Mouse (Mus musculus) thymus, postnatal 25 days (tissue): ENCODE data around the gene Kbtbd13.

ENCODE experiments used
- DNase-seq: peaks from one replicate; pipeline ENCODE4 v3.0.0; 2022

Gene Kbtbd13

GRCm38 (mm10) chr9:65391613-65391964 lies at the start of gene Kbtbd13:
Kbtbd13 (minus strand) TSS chr9:65391652.
- no peak for DNase-seq

DNA sequence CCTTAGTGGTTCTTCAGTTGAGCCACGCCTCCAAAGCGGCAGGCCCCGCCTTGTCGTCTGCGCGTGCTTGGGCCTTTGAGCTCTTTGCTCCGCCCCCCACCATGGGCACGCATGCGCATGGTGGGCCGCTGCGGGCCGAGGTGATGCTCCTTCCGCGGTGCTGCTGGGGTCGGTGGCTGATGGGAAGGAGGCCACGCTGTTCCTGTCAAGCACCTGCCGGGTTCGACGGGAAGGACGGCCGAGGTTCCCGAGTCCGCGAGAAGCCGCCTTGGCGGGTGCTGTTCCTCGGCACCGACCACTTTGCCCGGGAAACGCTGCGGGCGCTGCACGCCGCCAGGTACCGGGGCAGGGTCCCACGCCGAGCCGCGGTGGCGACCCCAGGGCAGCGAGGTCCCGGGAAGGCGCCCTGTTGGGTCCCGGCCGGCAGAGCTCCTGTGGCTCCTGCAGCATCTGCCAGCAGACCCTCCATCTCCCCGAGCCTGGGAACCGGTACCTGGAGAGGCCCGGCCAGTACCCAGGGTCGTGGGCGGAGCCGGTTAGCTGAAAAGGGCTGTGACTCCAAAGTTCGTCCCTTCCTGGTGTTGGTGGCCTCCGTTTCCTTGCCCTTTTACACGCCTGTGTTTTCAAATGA lies 44.3 kb upstream of the Kbtbd13 start, which contains the start of gene Mtfmt:
Gene Mtfmt, plus strand, starts transcription at position 112 of the 631 bp plus-strand sequence.
- peak; percentile 98 for DNase-seq

DNA sequence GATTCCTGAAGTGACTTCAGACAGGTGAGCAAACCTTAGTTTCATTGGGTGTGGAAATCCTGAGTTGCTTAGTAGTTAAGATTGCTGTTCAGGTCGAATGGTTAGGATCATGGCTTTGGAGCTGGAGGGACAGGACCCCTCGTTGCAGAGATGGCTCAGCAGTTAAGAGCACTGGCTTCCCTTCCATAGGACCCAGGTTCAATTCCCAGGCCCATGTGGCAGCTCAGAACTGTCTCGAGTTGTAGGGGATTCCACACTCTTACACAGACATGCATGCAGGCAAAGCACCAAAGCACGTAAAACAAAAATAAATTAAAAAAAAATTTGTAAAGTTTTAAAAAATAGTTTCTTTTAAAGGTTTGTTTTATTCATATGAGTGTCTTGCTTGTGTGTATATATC lies 43.8 kb upstream of the Kbtbd13 start:
- DNase-seq, result no peak

- DNase-seq, result peak; percentile 73
Observed at GRCm38 (mm10) chr9:65434140-65434539, 42.7 kb upstream of the Kbtbd13 start.

DNA sequence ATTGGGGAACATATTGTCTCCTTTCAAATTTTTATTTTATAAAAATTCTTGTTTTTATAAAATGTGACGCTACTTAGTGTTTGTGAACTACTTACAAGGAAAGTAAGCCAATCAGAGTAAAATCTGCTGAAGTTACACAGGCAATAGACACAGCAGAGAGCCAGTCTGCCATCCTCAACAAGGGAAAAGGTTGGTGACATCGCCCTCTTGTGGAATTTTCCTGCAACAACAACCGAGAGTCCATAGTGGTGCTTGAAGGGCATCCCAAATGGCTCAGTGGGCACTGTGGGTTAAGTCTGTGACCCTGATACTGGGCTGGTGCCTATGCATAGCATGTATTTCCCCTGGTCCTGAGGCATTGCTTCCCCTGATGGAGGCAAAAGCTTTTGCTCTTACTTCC lies 40.8 kb upstream of the Kbtbd13 start:
- DNase-seq, result peak; percentile 83

GRCm38 (mm10) chr9:65430921-65431320 lies 39.5 kb upstream of the Kbtbd13 start:
- DNase-seq, result no peak

GRCm38 (mm10) chr9:65430401-65430800 lies 38.9 kb upstream of the Kbtbd13 start:
- DNase-seq, result no peak

GRCm38 (mm10) chr9:65428003-65428402 lies 36.6 kb upstream of the Kbtbd13 start:
- DNase-seq, result no peak

DNA sequence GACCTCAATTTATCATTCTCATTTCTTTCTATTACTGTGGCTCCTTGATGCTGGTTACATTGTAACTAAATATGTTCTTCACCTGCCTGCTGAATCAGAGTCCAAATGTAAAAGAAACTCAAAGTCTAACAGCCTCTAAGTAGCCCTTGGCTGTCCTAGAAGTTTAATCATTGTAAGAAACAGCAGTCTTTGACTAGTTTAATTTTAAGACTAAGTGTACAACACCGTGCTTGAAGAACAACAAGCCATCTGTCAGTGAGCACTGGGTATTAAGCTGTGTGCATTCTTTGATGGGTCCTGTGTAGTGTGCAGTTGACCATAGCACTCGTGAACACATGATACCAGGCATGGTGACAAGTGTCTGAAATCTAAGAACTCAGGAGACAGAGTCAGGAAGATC lies 36.1 kb upstream of the Kbtbd13 start:
- DNase-seq, result no peak

DNA sequence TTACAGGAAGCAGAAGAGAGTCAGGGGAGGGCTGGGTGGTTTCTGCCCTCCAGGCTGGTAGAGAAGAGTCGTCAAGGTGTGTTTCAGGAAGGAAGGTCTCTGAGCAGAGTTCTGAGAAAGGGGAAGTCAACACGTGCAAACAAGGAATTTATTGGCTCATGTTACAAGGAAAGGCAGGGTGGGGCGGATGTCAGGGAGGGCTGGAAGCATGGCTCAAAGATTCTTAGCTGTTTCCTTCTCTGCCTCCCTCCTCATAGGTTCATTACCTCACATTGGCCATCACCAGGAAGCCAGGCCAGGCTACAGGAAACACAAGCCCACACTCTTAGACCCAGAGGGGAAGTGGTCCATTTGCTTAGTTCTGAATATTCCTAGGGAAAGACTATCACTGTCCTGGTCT lies 32.9 kb upstream of the Kbtbd13 start:
- DNase-seq, result no peak

DNA sequence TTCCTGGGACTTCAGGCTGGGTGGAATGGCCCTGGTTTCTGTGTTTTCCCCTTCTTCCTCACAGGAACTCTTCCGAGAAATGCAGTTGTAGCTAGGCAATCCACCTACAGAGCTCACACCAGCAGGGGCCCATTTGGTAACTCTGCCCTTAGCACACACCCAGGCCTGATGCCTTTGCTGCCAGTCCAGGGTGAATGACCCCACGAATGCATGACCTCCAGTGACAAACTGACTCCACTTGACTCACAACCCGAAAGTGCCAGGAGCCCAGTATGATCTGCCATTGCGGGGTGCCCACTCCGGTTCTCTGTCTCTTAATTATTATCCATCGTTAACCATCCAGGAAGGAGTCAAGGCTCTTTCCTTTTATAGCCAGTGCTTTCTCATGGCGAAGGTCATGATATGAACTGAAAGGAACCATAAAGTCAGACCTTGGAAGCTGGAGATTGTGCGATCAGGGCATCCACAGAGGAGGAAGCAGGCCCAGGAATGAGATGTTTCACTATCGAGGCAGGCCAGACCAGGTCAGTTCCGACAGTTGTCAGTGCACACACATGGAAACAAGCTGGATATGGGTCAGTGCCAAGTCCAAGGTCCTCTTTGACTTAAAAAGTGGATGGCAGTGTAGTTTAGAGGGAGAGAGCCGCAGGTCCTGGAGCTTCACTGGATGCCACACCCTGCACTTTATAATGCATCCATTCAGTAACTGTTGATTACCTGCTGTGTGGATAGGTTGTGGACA lies 31.5 kb upstream of the Kbtbd13 start, which contains the start of gene Slc51b:
Gene Slc51b, minus strand, starts transcription at position 196 of the 742 bp plus-strand sequence.
- DNase-seq, result no peak

GRCm38 (mm10) chr9:65419633-65420032 lies 28.2 kb upstream of the Kbtbd13 start:
- no peak for DNase-seq

GRCm38 (mm10) chr9:65417738-65418137 lies 26.3 kb upstream of the Kbtbd13 start:
- no peak for DNase-seq

DNA sequence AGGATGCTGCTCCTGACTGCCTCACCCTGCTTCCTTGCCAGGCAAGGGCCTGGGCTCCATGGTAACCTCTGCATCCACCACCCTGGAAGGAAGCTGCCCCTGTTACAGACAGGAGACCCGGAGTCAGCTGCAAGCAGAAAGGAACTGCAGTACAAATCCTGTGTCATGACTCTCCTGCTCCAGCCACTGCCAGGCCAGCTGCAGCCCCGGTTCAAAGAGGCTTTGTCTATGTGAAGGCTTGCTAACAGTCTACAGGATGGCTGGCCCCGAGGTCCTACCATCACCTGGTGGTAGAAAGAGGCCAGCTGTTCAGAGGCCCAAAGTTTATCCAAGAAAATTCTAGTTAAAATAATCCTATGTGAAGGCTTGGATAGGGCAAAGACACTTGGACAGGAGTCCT lies 19.9 kb upstream of the Kbtbd13 start:
- DNase-seq, result no peak

GRCm38 (mm10) chr9:65410378-65410777 lies 18.9 kb upstream of the Kbtbd13 start:
- no peak for DNase-seq

DNA sequence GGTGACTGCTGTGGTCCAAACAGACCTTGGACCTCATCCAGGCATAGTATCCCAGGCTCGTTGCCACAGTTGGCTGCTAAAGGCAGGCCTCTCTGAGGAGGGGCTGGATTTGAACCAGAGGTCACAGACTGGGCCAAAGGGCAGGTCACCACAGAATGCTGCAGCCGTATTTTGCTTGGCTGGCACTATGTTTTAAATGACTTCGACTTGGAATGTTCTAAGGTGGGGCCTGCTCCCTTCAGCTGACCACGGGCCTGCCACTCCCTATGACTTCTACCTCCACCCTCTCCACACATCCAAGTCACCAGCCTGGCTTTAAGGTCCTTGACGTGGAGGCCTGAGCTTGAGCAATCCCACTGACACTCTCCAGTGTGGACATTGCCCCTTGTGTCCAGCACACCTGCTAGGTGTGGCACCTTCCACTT lies 17.4 kb upstream of the Kbtbd13 start:
- no peak for DNase-seq

- DNase-seq, result no peak
Observed at GRCm38 (mm10) chr9:65407861-65408260, 16.4 kb upstream of the Kbtbd13 start.

- DNase-seq, result no peak
Observed at GRCm38 (mm10) chr9:65407327-65407726, 15.9 kb upstream of the Kbtbd13 start.

DNA sequence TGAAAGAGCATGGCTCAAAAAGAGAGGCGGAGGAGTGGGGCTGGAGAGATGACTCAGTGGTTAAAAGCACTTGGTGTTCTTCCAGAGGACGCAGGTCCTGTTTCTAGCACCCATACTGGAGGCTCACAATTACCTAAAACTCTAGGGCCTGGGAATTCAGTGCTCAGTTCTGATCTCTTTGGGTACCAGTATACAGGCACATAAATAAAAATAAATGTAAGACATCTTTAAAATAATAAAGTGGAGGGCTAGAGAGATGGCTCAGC lies 13.7 kb upstream of the Kbtbd13 start:
- DNase-seq, result no peak

GRCm38 (mm10) chr9:65404331-65405183 lies 13.1 kb upstream of the Kbtbd13 start:
- no peak for DNase-seq

DNA sequence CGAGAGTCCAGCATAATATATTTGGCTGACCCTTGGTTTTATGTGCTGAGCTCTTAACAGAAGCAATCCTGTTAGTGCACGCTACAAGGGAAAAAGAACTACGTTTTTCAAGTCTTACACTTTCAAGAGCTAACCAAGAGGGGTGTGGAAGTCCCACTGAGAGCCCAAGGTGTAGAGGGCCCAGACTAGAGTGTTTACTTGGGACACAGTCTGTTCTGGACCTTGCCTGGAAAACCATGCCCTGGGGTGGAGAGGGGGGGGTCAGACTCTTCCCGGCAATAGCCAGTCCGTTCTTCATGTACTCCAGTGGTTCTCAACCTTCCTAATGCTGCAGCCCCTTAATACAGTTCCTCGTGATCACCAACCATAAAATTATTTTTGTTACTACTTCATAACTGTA lies 8.5 kb upstream of the Kbtbd13 start:
- DNase-seq, result no peak

DNA sequence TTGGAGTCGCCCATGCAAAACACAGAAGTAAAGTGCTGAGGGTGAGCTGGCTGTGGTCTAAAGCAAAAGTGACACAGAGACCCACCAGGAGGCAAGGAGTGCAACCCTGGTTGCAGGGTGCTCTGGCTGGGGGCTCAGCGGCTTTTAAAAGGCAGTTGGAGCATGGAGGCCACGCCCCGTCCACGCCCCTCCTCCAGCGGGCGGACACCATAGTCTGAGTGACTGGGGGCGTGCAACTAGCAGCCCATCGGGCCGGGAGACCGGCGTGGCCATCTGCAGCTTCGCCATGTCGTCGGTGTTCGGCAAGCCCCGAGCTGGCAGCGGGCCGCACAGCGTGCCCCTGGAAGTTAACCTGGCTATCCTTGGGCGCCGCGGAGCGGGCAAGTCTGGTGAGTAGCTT lies 6.8 kb upstream of the Kbtbd13 start, which contains the start of gene Rasl12:
Gene Rasl12, plus strand, starts transcription at position 228 of the 400 bp plus-strand sequence.
- peak; percentile 59 for DNase-seq

- no peak for DNase-seq
Observed at GRCm38 (mm10) chr9:65394360-65394759, 2.9 kb upstream of the Kbtbd13 start.

DNA sequence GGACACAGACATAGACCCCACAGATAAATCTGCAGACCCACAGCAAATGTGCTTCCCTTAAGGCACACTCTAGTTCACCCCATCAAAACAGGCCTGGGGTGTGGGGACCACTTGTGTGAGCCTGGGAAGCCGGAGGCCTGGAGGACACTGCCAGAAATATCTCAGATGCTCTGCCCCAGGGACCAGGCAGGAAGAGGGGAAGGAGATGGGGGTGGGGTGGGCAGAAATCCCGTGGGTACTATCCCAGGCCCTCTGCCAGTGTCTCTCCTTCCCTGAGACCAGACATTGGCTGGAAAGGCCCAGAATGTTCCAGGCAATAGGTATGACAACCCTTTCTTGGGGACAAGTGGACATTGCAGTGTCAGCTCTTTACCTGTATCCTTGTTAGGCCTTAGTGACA lies 2.2 kb upstream of the Kbtbd13 start:
- no peak for DNase-seq
